Mouse (Mus musculus) testis, adult 2 months (tissue): Measurements from ENCODE around the gene Arhgap15.

ENCODE experiments used
- CTCF ChIP-seq: fragments of 200-500 bp; IDR thresholded peaks from 2 replicates; pipeline ENCODE4 v1.5.1; 2012; ENCODE audit warnings: low read depth, mild to moderate bottlenecking, inconsistent platforms, low read length, moderate library complexity; ENCODE audit not compliant: control insufficient read depth, insufficient read depth, insufficient replicate concordance
- POLR2A ChIP-seq: fragments of 200-500 bp; IDR thresholded peaks from 2 replicates; pipeline ENCODE4 v1.6.1; 2012; ENCODE audit warnings: low read depth, mild to moderate bottlenecking, inconsistent platforms, low read length, moderate library complexity; ENCODE audit not compliant: control insufficient read depth

GRCm38 (mm10) chr2:44380225-44380624, 631.6 kb downstream of the Arhgap15 start:
- TF ChIP-seq CTCF (no peak), POLR2A (no peak)
